In the genomic region with DNA sequence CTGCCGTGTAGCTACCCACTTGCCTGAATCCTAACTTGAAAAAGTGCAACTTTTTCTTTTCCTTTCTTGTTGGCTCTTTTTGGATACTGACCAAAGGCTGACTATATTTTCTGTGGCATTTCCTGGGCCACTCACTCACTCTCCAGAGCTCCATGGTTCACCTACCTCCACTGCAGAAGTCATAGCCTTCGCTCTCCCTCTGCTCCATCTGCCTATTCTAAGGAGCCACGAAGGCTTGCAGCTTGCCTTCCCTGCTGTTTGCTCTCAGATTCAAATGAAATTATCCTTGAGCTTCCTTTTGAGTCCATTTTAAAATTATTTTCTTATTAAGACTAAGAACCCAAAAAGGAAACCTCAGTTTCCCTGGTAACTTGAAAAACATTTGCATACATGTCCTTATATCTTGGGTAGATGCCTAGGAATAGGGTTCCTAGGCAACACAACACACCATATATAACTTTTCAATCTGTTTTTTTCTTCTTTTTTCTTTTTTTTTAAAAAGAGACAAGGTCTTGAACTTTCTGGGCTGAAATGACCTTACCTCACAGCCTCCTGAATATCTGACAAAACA, we compare ENCODE assay signal across 34 mouse cellular contexts. TPM values are rescaled to one million over a fixed set of nuclear protein-coding genes. Genes with fewer than 3 reads are reported as not detected.
DNase-seq lines count a peak whose midpoint lies in the region; ATAC-seq and TF ChIP-seq lines count a peak whose summit lies in the region.
"Had no signal": no experiment of that assay in that cellular context is flagged by ENCODE, and none has a peak within 500 bp of the region (broad histone marks: within the 10 kb centered on the region; RNA-seq: fewer than 3 reads in every experiment).

No protein-coding gene starts in this region.

- peaks cover 4% of the 10 kb centered on the region for H3K4me1 ChIP-seq in heart, embryonic 16.5 days (ENCODE audit: control insufficient read depth, insufficient read depth, low read length)
- peaks cover 4% of the 10 kb centered on the region; the same call in 1 of the 2 replicates for H3K4me1 ChIP-seq in heart, embryonic 11.5 days (ENCODE audit: control insufficient read depth, insufficient read depth, low read length)
- peaks cover 7% of the 10 kb centered on the region for H3K4me1 ChIP-seq in cortical plate, adult 2 months (ENCODE audit: control insufficient read depth, insufficient read depth, low read length)
- H3K4me1 ChIP-seq in hindbrain, postnatal 0 days (ENCODE audit: insufficient read depth, low read length) = no peaks in the 10 kb centered on the region
- H3K4me1 ChIP-seq: forebrain, embryonic 13.5 days; hindbrain, embryonic 12.5 days; hindbrain, embryonic 15.5 days had no signal

- peak overlapping the region; percentile 18; the same call in 1 of the 2 replicates for H3K27ac ChIP-seq in heart, embryonic 16.5 days (ENCODE audit: low read length)
- H3K27ac ChIP-seq in heart, embryonic 11.5 days (ENCODE audit: low read depth, low read length) = no peak overlapping the region
- H3K27ac ChIP-seq in cortical plate, adult 2 months (ENCODE audit: insufficient read depth, low read length) = peak overlapping the region; percentile 8
- H3K27ac ChIP-seq in hindbrain, postnatal 0 days = no peak overlapping the region
- H3K27ac ChIP-seq: forebrain, embryonic 10.5 days; forebrain, embryonic 13.5 days; heart, embryonic 10.5 days; hindbrain, embryonic 12.5 days; hindbrain, embryonic 15.5 days; intestine, embryonic 15.5 days had no signal

- no peak overlapping the region for H3K4me3 ChIP-seq in heart, embryonic 16.5 days (ENCODE audit: low read length)
- H3K4me3 ChIP-seq in heart, embryonic 11.5 days (ENCODE audit: low read depth, low read length) = no peak overlapping the region
- no peak overlapping the region for H3K4me3 ChIP-seq in cortical plate, adult 2 months (ENCODE audit: insufficient read depth, low read length)
- H3K4me3 ChIP-seq in hindbrain, postnatal 0 days (ENCODE audit: low read length) = no peak overlapping the region
- H3K4me3 ChIP-seq: forebrain, embryonic 10.5 days; forebrain, embryonic 13.5 days; heart, embryonic 10.5 days; hindbrain, embryonic 12.5 days; hindbrain, embryonic 15.5 days; intestine, embryonic 15.5 days had no signal

- peak; percentile 75 for DNase-seq in heart, adult 11 months
- DNase-seq in heart, adult 8-10 months (ENCODE audit: low spot score) = no peak
- peak; percentile 43 for DNase-seq in brain, adult 2 months (ENCODE audit: low read depth, low spot score)
- DNase-seq in hindbrain, postnatal 0 days (ENCODE audit: low spot score) = no peak
- DNase-seq: adrenal gland, adult 2 months; adrenal gland, postnatal 14 days; cerebellum, adult 11-12 months; cerebellum, adult 8-10 months; cerebellum, postnatal 10 days; cerebellum, postnatal 36 days; gastrocnemius, postnatal 25 days; kidney, adult 11 months; kidney, adult 8-10 months had no signal

- no peak overlapping the region for H3K4me2 ChIP-seq in heart, embryonic 16.5 days (ENCODE audit: low read depth, low read length)
- H3K4me2 ChIP-seq in heart, embryonic 11.5 days = no peak overlapping the region
- no peak overlapping the region for H3K4me2 ChIP-seq in hindbrain, postnatal 0 days (ENCODE audit: low read depth, low read length)
- H3K4me2 ChIP-seq: forebrain, embryonic 13.5 days; hindbrain, embryonic 12.5 days; hindbrain, embryonic 15.5 days; intestine, embryonic 15.5 days had no signal

- no peak overlapping the region for H3K9ac ChIP-seq in heart, embryonic 16.5 days (ENCODE audit: low read length)
- no peak overlapping the region for H3K9ac ChIP-seq in heart, embryonic 11.5 days (ENCODE audit: low read depth, low read length)
- H3K9ac ChIP-seq in hindbrain, postnatal 0 days (replicated peaks; ENCODE audit: low read length) = no peak overlapping the region
- H3K9ac ChIP-seq: forebrain, embryonic 13.5 days; hindbrain, embryonic 12.5 days; hindbrain, embryonic 15.5 days; intestine, embryonic 15.5 days had no signal

- TF ChIP-seq CTCF in cortical plate, adult 2 months (IDR thresholded peaks at IDR 0.05; ENCODE audit: extremely low read depth, insufficient read depth, low read length) = no peak
- no peak for TF ChIP-seq CTCF in hindbrain, postnatal 0 days (IDR thresholded peaks at IDR 0.05; ENCODE audit: low read depth)

- no peak for TF ChIP-seq POLR2A in cortical plate, adult 2 months (IDR thresholded peaks at IDR 0.05; ENCODE audit: extremely low read depth, insufficient read depth, low read length)

- no peaks in the 10 kb centered on the region for H3K27me3 ChIP-seq in heart, embryonic 16.5 days (ENCODE audit: control insufficient read depth, insufficient read depth, low read length)
- H3K27me3 ChIP-seq in heart, embryonic 11.5 days (ENCODE audit: control insufficient read depth, insufficient read depth, low read length) = no peaks in the 10 kb centered on the region
- no peaks in the 10 kb centered on the region for H3K27me3 ChIP-seq in hindbrain, postnatal 0 days (ENCODE audit: insufficient read depth, low read length)
- H3K27me3 ChIP-seq: forebrain, embryonic 13.5 days; hindbrain, embryonic 12.5 days; hindbrain, embryonic 15.5 days; intestine, embryonic 15.5 days had no signal

- 82% methylated on average over 3 of the region's 3 CpGs for WGBS in heart, embryonic 16.5 days
- WGBS in heart, embryonic 11.5 days (ENCODE audit: insufficient replicate concordance) = 91% methylated on average over 3 of the region's 3 CpGs
- 87% methylated on average over 3 of the region's 3 CpGs for WGBS in hindbrain, postnatal 0 days

- no peaks in the 10 kb centered on the region for H3K36me3 ChIP-seq in heart, embryonic 16.5 days (ENCODE audit: control insufficient read depth, insufficient read depth)
- no peaks in the 10 kb centered on the region for H3K36me3 ChIP-seq in heart, embryonic 11.5 days (ENCODE audit: control insufficient read depth, insufficient read depth, low read length)
- H3K36me3 ChIP-seq in hindbrain, postnatal 0 days (ENCODE audit: insufficient read depth, low read length) = no peaks in the 10 kb centered on the region
- H3K36me3 ChIP-seq: heart, embryonic 10.5 days; hindbrain, embryonic 12.5 days; hindbrain, embryonic 15.5 days; intestine, embryonic 15.5 days had no signal

- ATAC-seq in heart, embryonic 16.5 days (replicated peaks; ENCODE audit: extremely low read depth, insufficient read depth, low FRiP score) = no peak
- no peak for ATAC-seq in heart, embryonic 11.5 days (replicated peaks; ENCODE audit: insufficient number of reproducible peaks, low FRiP score, low TSS enrichment)
- ATAC-seq in hindbrain, postnatal 0 days = no peak
- ATAC-seq: CD4-positive, CD25-positive, alpha-beta regulatory T cell, adult 4 months; intestine, embryonic 15.5 days had no signal

- H3K9me3 ChIP-seq in heart, embryonic 16.5 days (replicated peaks; ENCODE audit: control insufficient read depth, low read length) = no peaks in the 10 kb centered on the region
- no peaks in the 10 kb centered on the region for H3K9me3 ChIP-seq in heart, embryonic 11.5 days (replicated peaks; ENCODE audit: control insufficient read depth, low read length)
- H3K9me3 ChIP-seq in hindbrain, postnatal 0 days (ENCODE audit: low read length) = no peaks in the 10 kb centered on the region
- H3K9me3 ChIP-seq: forebrain, embryonic 10.5 days; forebrain, embryonic 13.5 days; heart, embryonic 10.5 days; hindbrain, embryonic 12.5 days; hindbrain, embryonic 15.5 days; intestine, embryonic 15.5 days had no signal

RNA-seq across cellular contexts. Expression of gene Vopp1, which starts 28.0 kb away (rescaled TPM):
- total RNA-seq in heart, adult 8-10 months (2022) = 10 to 100 TPM; 19.0 to 22.8 (median 20.4) TPM
- 28.2 and 29.7 TPM in 2 replicates for polyA plus RNA-seq in heart, embryonic 16.5 days (2015; fragmentation: Nextera tagmentation; extraction: Ambion mirVana)
- polyA plus RNA-seq in heart, embryonic 11.5 days (2014; fragmentation: Nextera tagmentation; extraction: Ambion mirVana) = 18.5 and 34.8 TPM in 2 replicates
- 83.2 and 85.8 TPM in 2 replicates for polyA plus RNA-seq in cortical plate, adult 2 months (2012; rRNA removed)
- total RNA-seq in hindbrain, postnatal 0 days (2014; rRNA removed) = 285 and 293 TPM in 2 replicates
- 137 and 151 TPM in 2 replicates for polyA plus RNA-seq in hindbrain, postnatal 0 days (2015; fragmentation: Nextera tagmentation; extraction: Ambion mirVana)

RNA-seq across cellular contexts. Expression of gene Vmn1r21, which starts 53.2 kb away (rescaled TPM):
- not detected for total RNA-seq in heart, adult 8-10 months (2022)
- not detected in 2 replicates for polyA plus RNA-seq in heart, embryonic 16.5 days (2015; fragmentation: Nextera tagmentation; extraction: Ambion mirVana)
- not detected in 2 replicates for polyA plus RNA-seq in heart, embryonic 11.5 days (2014; fragmentation: Nextera tagmentation; extraction: Ambion mirVana)
- not detected in 2 replicates for polyA plus RNA-seq in cortical plate, adult 2 months (2012; rRNA removed)
- total RNA-seq in hindbrain, postnatal 0 days (2014; rRNA removed) = not detected in 2 replicates
- polyA plus RNA-seq in hindbrain, postnatal 0 days (2015; fragmentation: Nextera tagmentation; extraction: Ambion mirVana) = 0.09 TPM in 1 of 2 replicates, not detected in the other
- total RNA-seq: adrenal gland, adult 2 months; adrenal gland, postnatal 14 days; adrenal gland, postnatal 4 days; gastrocnemius, adult 8-10 months; gastrocnemius, postnatal 25 days; heart, postnatal 25 days; hematopoietic stem cell, adult 5-6 weeks; MEL had no signal
- polyA plus RNA-seq: adrenal gland, adult 2 months; brain, embryonic 14.5 days; C2C12; CD4-positive, CD25-positive, alpha-beta regulatory T cell, adult 4 months; embryonic facial prominence, embryonic 11.5 days; embryonic facial prominence, embryonic 14.5 days; forebrain, embryonic 10.5 days; forebrain, embryonic 13.5 days; gonadal fat pad, adult 2 months; heart, embryonic 10.5 days; heart, postnatal 0 days; hindbrain, embryonic 12.5 days; hindbrain, embryonic 15.5 days; intestine, embryonic 15.5 days had no signal

Comparison
In these comparisons a context has a peak if more than half of its experiments do, and no peak if none do; other contexts are left out.
1. DNase-seq: peak in heart, adult 11 months (single experiment) and brain, adult 2 months (single experiment); none in heart, adult 8-10 months (single experiment) and hindbrain, postnatal 0 days (single experiment).
2. H3K27ac ChIP-seq: peak in heart, embryonic 16.5 days (single experiment) and cortical plate, adult 2 months (single experiment); none in heart, embryonic 11.5 days (single experiment) and hindbrain, postnatal 0 days (single experiment).